Mouse (Mus musculus): ENCODE results near the gene Col12a1. TPM values are rescaled to one million over a fixed set of nuclear protein-coding genes. Genes with fewer than 3 reads are reported as not detected.
A peak's percentile ranks its signal among the peaks of the same experiment; 100 is the strongest.

Gene Col12a1
- total RNA-seq (2014; fragmentation: Nextera tagmentation) (not detected in 2 replicates), total RNA-seq (2017) (not detected in 2 replicates)

- no peak for ATAC-seq (replicated peaks; ENCODE audit: low FRiP score, low TSS enrichment, poor library complexity, severe bottlenecking)
Observed at GRCm38 (mm10) chr9:79718481-79719370, at the start of gene Col12a1. TSS of gene Col12a1 (minus strand) at chr9:79718831.

DNA sequence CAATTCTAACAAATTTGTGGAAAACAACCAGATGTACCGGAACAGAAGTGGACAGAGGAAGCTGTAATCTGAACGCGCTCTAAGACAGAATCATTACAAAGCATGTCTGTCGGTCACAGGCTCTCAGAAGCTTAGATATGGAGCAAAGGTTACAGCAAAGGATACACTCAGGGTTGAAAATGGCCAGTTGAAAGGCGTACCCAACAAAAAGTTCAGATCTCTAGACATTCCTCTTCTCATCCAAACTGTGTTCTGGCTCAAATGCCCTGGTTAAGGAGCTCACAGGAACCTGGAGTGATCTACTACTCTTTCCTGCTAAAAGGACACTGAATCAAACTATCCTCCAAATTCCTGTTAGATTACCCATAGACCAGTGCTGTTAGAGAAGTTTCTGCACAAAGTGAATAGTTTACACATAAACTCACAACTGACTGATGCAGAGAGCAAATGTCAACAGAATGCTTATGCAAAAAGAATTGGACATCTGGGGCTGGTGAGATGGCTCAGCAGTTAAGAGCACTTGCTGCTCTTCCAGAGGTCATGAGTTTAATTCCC is 48.4 kb upstream of the Col12a1 start:
- ATAC-seq (replicated peaks; ENCODE audit: low FRiP score, low TSS enrichment, poor library complexity, severe bottlenecking) = no peak

DNA sequence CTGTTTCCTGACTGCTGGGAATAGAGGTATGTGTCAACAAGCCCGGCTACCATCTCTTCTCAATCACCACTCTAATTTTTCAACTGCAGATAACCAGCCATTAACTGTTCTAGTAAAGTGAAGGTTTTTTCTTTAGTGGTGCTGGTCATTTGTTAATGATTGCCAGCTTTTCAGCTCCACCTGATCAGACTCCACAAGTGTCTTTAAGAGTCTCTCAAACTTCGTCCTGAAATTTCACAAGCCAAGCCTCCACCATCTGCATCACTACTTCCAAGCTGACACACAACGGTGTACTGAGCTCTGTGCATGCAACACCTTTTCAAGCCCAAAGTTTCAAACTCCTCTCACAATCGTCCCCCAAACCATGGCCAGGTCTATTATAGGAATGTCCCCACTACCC is 46.7 kb upstream of the Col12a1 start:
- ATAC-seq (replicated peaks; ENCODE audit: low FRiP score, low TSS enrichment, poor library complexity, severe bottlenecking) = no peak

DNA sequence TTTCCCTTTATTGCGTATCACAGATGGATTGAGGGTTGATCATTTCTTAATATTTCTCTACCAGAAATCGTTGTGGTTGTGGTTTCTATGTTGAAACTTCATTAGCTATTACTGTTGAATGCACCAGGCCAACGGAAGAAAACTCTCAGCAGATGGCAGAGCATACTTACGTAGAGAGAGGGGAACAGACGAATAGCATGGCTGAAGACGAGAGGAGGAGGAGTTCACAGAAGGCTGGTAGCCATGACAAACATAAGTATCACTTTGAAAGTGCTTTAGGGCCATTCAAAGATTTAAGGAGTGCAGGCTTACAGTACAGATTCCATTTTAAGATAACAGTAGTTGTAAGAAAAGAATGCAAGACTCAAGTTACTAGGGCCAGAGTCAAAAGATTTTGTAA is 43.9 kb upstream of the Col12a1 start:
- ATAC-seq (replicated peaks; ENCODE audit: low FRiP score, low TSS enrichment, poor library complexity, severe bottlenecking) = no peak

DNA sequence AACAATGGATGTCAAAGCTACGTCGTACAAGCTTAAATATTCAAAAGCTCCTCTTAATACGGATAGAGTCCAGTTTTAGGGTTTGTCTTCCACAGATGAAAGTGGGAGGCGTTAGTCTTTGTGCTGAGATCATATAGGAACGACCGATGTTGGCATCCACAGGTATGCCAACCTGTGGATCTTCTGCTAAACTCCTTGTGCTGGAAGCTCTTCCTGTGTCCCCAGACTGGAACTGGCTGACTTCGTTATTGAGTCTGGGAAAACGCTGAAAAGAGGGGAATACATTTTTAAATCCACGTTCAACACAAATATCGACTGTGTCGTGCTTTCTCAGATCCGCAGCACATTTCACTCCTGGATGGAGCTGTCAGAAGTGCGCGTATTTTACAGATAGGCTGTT is 41.4 kb upstream of the Col12a1 start:
- peak; percentile 30 for ATAC-seq (replicated peaks; ENCODE audit: low FRiP score, low TSS enrichment, poor library complexity, severe bottlenecking)

GRCm38 (mm10) chr9:79759385-79760005 is 40.9 kb upstream of the Col12a1 start, which contains the start of gene Cox7a2:
TSS of gene Cox7a2 (minus strand) at chr9:79759878.
- peak; percentile 99 for ATAC-seq (replicated peaks; ENCODE audit: low FRiP score, low TSS enrichment, poor library complexity, severe bottlenecking)

DNA sequence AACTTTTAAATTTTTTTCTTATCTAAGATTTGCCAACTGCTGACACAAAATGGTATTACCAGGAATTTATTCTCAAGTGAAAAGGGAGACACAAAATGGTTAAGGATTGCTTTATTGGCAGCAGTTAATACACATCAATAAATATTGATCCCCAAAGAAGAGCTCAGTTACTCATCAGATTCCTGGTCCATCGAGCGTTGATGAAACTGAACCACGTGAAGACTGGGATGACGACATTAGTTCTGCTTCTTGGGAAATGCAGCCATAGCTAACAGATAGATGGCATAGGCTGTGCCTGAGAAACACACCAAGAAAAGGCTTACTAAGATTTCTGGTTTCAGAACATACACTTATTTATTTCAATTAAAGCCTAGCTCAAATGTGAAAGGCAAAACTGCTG is 36.7 kb upstream of the Col12a1 start:
- ATAC-seq (replicated peaks; ENCODE audit: low FRiP score, low TSS enrichment, poor library complexity, severe bottlenecking) = no peak

DNA sequence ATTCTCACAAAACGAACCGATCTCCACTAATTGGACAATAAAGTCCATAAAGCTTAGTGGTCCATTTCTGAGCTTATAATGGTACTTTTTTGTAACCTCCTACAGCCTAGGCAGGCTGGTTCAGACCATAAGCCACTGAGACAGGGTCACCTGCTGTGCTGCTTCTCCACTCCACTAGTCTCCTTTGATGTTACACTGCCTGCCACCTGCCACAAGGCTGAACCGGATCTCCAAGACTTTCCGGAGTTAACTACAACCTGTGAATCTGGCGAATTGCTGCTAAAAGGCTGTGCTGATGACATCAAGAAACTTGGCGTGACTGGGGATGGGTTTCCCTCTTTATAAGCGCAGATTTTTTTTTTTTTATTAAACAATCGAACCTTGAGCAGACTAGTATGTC is 33.2 kb upstream of the Col12a1 start:
- no peak for ATAC-seq (replicated peaks; ENCODE audit: low FRiP score, low TSS enrichment, poor library complexity, severe bottlenecking)

- ATAC-seq (replicated peaks; ENCODE audit: low FRiP score, low TSS enrichment, poor library complexity, severe bottlenecking) = no peak
Observed at GRCm38 (mm10) chr9:79750709-79751108, 32.1 kb upstream of the Col12a1 start.

- no peak for ATAC-seq (replicated peaks; ENCODE audit: low FRiP score, low TSS enrichment, poor library complexity, severe bottlenecking)
Observed at GRCm38 (mm10) chr9:79745036-79745435, 26.4 kb upstream of the Col12a1 start.

DNA sequence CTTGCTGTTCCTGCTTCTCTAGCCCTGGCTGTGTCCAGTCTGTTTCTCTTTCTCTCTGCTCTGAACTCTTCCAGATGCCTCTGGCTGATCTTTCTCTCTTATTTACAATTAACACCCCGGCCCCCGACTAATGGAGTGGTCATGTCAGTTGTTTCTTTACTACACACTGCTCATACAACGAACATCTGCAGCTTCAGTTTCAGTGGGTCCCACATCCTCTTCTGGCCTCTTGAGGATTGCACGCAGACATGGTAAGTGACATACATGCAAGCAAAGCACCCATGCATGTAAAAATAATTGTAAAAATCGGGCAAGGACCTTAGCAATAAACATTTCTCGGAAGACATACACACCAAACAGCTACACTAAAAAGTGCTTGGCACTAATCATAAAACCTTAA is 17.0 kb upstream of the Col12a1 start:
- no peak for ATAC-seq (replicated peaks; ENCODE audit: low FRiP score, low TSS enrichment, poor library complexity, severe bottlenecking)

DNA sequence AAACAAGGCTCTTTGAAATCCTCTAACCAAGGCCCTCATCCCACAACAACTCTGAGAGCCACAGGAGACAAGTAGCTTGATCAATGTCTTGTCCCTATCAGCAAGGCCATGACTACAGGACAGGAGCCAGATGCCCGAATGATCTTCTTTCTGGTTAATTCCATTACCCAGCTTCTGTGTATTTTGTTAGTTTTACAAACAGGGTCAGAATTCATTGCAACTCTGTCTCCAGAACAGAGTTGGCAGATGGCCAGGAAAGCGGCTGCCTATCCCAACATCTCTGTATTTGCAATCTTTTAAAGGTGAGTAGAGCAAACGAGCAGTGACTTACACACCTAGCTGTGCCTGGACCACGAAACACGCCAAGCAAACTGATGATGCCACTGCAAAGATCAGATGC is 11.7 kb upstream of the Col12a1 start:
- no peak for ATAC-seq (replicated peaks; ENCODE audit: low FRiP score, low TSS enrichment, poor library complexity, severe bottlenecking)

- peak; percentile 72 for ATAC-seq (replicated peaks; ENCODE audit: low FRiP score, low TSS enrichment, poor library complexity, severe bottlenecking)
Observed at GRCm38 (mm10) chr9:79723090-79723489, 4.5 kb upstream of the Col12a1 start.

GRCm38 (mm10) chr9:79721056-79721455 is 2.4 kb upstream of the Col12a1 start:
- no peak for ATAC-seq (replicated peaks; ENCODE audit: low FRiP score, low TSS enrichment, poor library complexity, severe bottlenecking)

DNA sequence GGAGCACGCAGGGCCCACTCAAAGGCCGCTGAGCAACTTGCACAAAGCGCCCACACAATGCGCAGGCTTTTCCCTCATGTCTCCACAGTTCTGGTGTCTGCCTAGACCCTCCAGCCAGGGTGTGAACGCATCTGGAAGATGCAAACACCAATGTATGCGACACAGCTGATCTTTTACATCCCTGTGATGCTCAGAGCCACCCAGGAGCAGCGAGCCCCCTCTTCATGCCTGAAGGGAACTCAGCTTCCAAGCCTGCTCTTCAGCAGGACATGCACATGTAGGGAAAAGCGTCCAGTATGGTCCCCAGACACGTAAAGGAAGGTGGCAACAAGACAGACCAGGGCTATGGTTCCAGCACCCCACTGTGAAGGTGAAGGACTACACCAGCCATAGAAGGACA is 1.5 kb upstream of the Col12a1 start:
- no peak for ATAC-seq (replicated peaks; ENCODE audit: low FRiP score, low TSS enrichment, poor library complexity, severe bottlenecking)

DNA sequence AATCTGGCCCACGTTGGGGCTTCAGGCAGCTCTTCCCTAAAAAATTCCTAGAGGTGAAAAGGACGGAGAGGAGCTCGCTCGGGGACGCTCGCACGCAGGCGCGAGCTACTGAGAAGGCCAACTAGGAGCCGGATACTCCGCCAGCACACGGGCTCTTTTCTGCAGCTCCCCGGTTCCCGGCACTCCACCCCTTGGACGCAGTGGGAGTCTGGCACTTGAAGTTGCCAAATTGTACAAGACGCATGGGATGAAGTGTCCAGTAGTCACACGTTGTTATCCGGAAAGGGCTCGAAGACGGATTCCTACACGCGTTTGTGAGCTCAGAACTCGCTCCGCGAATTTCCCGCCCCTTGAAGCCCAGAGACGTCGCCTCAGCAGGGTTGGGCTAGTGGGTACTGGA is 820 bp upstream of the Col12a1 start:
- ATAC-seq (replicated peaks; ENCODE audit: low FRiP score, low TSS enrichment, poor library complexity, severe bottlenecking) = no peak

DNA sequence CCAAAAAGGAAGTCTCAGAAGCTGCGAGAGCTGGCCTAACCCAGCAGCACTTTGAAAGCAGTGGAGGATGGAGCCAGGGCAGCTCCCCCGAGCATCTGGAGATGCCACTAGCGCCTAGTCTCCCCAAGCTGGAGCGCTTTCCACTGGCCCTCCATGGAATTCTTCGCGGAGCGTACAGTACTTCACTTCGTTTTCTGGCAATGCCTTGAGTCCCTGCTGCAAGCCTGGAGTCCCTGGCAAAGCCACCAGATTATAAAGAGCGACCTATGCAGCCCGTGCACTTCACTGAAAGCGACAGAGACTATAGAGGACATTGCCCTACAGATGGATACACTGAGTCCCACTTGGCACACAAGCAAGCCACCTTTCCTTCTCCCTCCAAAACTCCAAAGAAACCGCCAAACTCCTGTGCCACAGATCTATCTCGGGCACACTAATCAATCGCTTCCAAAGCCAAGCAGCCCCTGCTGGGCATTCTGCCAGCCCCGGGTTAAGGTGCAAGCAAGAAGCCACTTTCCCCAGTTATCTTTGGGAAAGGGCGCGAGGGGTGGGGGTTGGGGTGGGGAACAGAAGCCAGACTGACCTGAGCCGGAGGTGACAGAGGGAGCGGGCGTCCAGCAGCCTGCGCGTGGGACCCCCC is 675 bp downstream of the Col12a1 start:
- no peak for ATAC-seq (replicated peaks; ENCODE audit: low FRiP score, low TSS enrichment, poor library complexity, severe bottlenecking)

- peak; percentile 63; the same call in 1 of the 2 replicates for ATAC-seq (replicated peaks; ENCODE audit: low FRiP score, low TSS enrichment, poor library complexity, severe bottlenecking)
Observed at GRCm38 (mm10) chr9:79716909-79717835, 1.5 kb downstream of the Col12a1 start.

DNA sequence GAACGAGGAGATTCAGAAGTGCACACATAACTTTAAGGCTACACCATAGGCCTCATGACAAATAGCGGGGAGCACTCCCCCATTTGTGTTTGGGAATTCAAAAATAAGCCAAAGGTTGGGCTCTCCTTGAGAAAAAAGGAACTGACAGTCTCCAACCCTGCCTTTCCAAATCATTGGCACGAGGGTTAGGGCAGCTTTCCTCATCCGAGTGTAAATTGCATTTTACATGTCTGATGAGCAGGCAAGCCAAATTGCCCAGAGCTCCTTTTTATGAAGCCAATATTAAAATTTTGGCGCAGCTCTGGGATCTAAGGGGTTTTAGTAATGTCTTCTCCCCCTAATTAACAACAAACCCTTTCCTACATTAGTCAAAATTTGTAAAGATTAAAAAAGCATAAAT is 2.1 kb downstream of the Col12a1 start:
- ATAC-seq (replicated peaks; ENCODE audit: low FRiP score, low TSS enrichment, poor library complexity, severe bottlenecking) = no peak

Data from megakaryocyte-erythroid progenitor cell, adult 5-6 weeks (primary cell).